Mouse (Mus musculus) spleen, adult 2 months (tissue): ENCODE measurements around the gene Ampd3.

Experiments used
- CTCF ChIP-seq: fragments of 200-500 bp; IDR thresholded peaks from 2 replicates; pipeline ENCODE4 v1.5.1; 2011; ENCODE audit warnings: mild to moderate bottlenecking, inconsistent platforms; ENCODE audit not compliant: insufficient read depth, insufficient read length, insufficient replicate concordance; ENCODE audit errors: extremely low read depth
- POLR2A ChIP-seq: fragments of 200-500 bp; IDR thresholded peaks from 2 replicates; pipeline ENCODE4 v1.6.1; 2011; ENCODE audit warnings: low read depth, low read length, inconsistent platforms

GRCm38 (mm10) chr7:110811529-110811928 is 43.5 kb downstream of the Ampd3 start:
- TF ChIP-seq CTCF (no peak), POLR2A (no peak)
